Mouse (Mus musculus) frontal cortex, postnatal 14 days (tissue): ENCODE measurements at regions not wholly inside any gene's neighbourhood (a gene's known extent, or its start where the extent isn't known, plus 50 kb on each side); places are given as distances from the start of the nearest gene placed in this dataset.

Source experiments
- DNase-seq, 2 experiments: peaks; one replicate each; pipeline ENCODE4 v3.0.0; 2022; ENCODE audit warnings: low spot score in 2 of 2

GRCm38 (mm10) chr11:89247991-89248390 lies 54.1 kb downstream of the Nog start:
- DNase-seq = no peak

GRCm38 (mm10) chr11:89243370-89243769 lies 58.8 kb downstream of the Nog start:
- DNase-seq = peak in 1 of 2 experiments; percentile 33

GRCm38 (mm10) chr11:89242130-89242529 lies 60.0 kb downstream of the Nog start:
- no peak for DNase-seq

- no peak for DNase-seq
Measured at GRCm38 (mm10) chr11:89239891-89240290, 62.2 kb downstream of the Nog start.

GRCm38 (mm10) chr11:89236904-89237303 lies 65.2 kb downstream of the Nog start:
- no peak for DNase-seq

GRCm38 (mm10) chr11:89232884-89233480 lies 69.2 kb downstream of the Nog start:
- DNase-seq = no peak

- DNase-seq = no peak
Measured at GRCm38 (mm10) chr11:89229726-89230125, 72.4 kb downstream of the Nog start.

- no peak for DNase-seq
Measured at GRCm38 (mm10) chr11:89213204-89213603, 88.9 kb downstream of the Nog start.

GRCm38 (mm10) chr11:89209531-89209950 lies 92.6 kb downstream of the Nog start:
- DNase-seq = no peak

GRCm38 (mm10) chr11:89209072-89209471 lies 93.1 kb downstream of the Nog start:
- no peak for DNase-seq

- DNase-seq = no peak
Measured at GRCm38 (mm10) chr11:89206788-89207187, 95.3 kb downstream of the Nog start.

- no peak for DNase-seq
Measured at GRCm38 (mm10) chr11:89204948-89205545, 97.1 kb downstream of the Nog start.

GRCm38 (mm10) chr11:89200458-89200857 lies 101.7 kb downstream of the Nog start:
- DNase-seq = no peak

- no peak for DNase-seq
Measured at GRCm38 (mm10) chr11:89192815-89193214, 109.3 kb downstream of the Nog start.

- DNase-seq = peak; percentile 20 to 32
Measured at GRCm38 (mm10) chr11:89186911-89187621, 113.4 kb downstream of the Gm525 start.

GRCm38 (mm10) chr11:89185862-89186261 lies 112.2 kb downstream of the Gm525 start:
- no peak for DNase-seq

GRCm38 (mm10) chr11:89181471-89181870 lies 107.8 kb downstream of the Gm525 start:
- DNase-seq = no peak

GRCm38 (mm10) chr11:89178436-89178835 lies 104.8 kb downstream of the Gm525 start:
- DNase-seq = no peak

GRCm38 (mm10) chr11:89175511-89175910 lies 101.9 kb downstream of the Gm525 start:
- DNase-seq = no peak

GRCm38 (mm10) chr11:89174967-89175366 lies 101.3 kb downstream of the Gm525 start:
- DNase-seq = no peak

GRCm38 (mm10) chr11:89165278-89165677 lies 91.6 kb downstream of the Gm525 start:
- peak; percentile 46 to 86 for DNase-seq

- DNase-seq = no peak
Measured at GRCm38 (mm10) chr11:89153466-89154406, 80.1 kb downstream of the Gm525 start.
